Mouse (Mus musculus): ENCODE measurements around the gene Zscan26.
"Not testable (repeated sequence)": the region's sequence is repeated elsewhere in the genome, so short reads cannot be mapped to it uniquely, and the experiment has no call there.

DNA sequence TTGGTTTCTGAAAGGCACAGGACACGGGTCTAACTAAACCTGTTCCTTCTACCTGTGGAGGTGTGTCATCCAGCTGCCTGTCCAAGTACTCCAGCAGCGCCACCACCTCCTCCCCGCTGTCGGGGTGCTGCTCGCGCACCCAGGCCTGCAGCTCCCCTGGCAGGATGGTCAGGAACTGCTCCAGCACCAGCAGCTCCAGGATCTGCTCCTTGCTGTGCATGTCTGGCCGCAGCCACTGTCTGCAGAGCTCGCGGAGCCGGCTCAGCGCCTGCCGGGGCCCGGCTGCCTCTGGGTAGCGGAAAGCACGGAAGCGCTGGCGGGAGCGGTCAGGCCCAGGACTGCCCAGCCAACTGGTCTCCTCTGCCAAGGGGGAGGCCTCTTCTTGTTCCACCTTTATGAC is 57.5 kb downstream of the Zscan26 start:
- not testable (repeated sequence) for TF ChIP-seq POLR2A (IDR thresholded peaks at IDR 0.05; ENCODE audit: low read depth, low read length); CTCF (IDR thresholded peaks at IDR 0.05; ENCODE audit: extremely low read depth, insufficient read length, insufficient replicate concordance, low read depth, low read length)

All from small intestine, adult 2 months (tissue).